Mouse (Mus musculus) liver, embryonic 16.5 days (tissue): ENCODE measurements at regions not wholly inside any gene's neighbourhood (a gene's known extent, or its start where the extent isn't known, plus 50 kb on each side); places are given as distances from the start of the nearest gene placed in this dataset. TPM values are rescaled to one million over a fixed set of nuclear protein-coding genes. Genes with fewer than 3 reads are reported as not detected.

ENCODE experiments used
- ATAC-seq: fragments of 200-750 bp; cut with Nextera tagmentation; 2 replicates; pipeline ENCODE4 v1.8.0; 2017; ENCODE audit warnings: low read depth, mild to moderate bottlenecking, moderate number of reproducible peaks, moderate library complexity
- H3K27ac ChIP-seq: fragments of 300-500 bp; sonication (generic); 2 replicates; pipeline ENCODE4 v1.5.1; 2014; ENCODE audit warnings: mild to moderate bottlenecking, low read length
- H3K27me3 ChIP-seq: fragments of 300-500 bp; sonication (generic); 2 replicates; pipeline ENCODE4 v1.6.1; 2014; ENCODE audit warnings: low read depth, low read length, mixed read lengths; ENCODE audit not compliant: control insufficient read depth, insufficient read depth
- H3K36me3 ChIP-seq: fragments of 300-500 bp; sonication (generic); 2 replicates; pipeline ENCODE4 v1.6.1; 2014; ENCODE audit warnings: mild to moderate bottlenecking; ENCODE audit not compliant: control insufficient read depth, insufficient read depth
- H3K4me1 ChIP-seq: fragments of 300-500 bp; sonication (generic); 2 replicates; pipeline ENCODE4 v1.6.1; 2014; ENCODE audit warnings: low read depth, low read length, mixed read lengths; ENCODE audit not compliant: control insufficient read depth
- H3K4me2 ChIP-seq: fragments of 300-500 bp; sonication (generic); 2 replicates; pipeline ENCODE4 v1.6.1; 2014; ENCODE audit warnings: low read depth, low read length, mixed read lengths
- H3K4me3 ChIP-seq: fragments of 300-500 bp; sonication (generic); 2 replicates; pipeline ENCODE4 v1.5.1; 2014; ENCODE audit warnings: low read depth, mild to moderate bottlenecking, low read length
- H3K9ac ChIP-seq: fragments of 300-500 bp; sonication (generic); 2 replicates; pipeline ENCODE4 v1.6.1; 2014; ENCODE audit warnings: low read depth, low read length
- H3K9me3 ChIP-seq: fragments of 300-500 bp; sonication (generic); replicated peaks from 2 replicates; pipeline ENCODE4 v1.6.1; 2016; ENCODE audit warnings: low read length; ENCODE audit not compliant: control insufficient read depth
- WGBS: fragments of 180-500 bp; shearing (Covaris S2); extraction: QIAGEN DNeasy Blood & Tissue Kit; methylation state at CpG from one replicate; pipeline ENCODE4 v1.1.7; 2014; ENCODE audit not compliant: insufficient replicate concordance; 5-methylcytosine and 5-hydroxymethylcytosine counted together
- microRNA-seq: library from miRNA; unstranded; fragments of <30 nt; microRNA quantifications from one replicate; pipeline ENCODE4, GENCODE M21; 2016

DNA sequence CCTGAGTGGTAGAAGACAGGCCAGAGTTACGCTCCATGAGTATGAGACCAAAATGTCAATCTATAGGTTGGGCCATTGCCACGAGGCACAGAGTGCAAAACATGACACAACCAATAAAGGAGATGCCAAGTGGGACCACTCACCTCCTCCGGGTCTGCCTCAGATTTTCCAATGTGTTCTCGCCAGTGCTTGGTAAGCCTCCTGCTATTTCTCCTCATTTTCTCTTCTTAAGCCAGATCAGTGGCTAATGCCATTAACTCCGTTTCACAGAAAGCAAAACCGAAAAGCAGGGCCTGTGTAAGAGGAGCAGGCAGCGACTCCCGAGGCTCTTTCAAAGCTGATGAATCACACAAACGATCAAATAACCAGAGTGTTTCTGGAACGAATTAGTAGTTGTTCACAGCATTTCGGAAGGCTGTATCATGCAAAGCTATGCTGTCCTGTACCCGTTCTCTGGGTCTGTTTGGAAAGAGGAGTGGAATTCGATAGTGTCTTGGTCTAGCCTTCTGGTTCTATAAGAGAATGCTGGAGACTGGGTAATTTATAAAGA, 59.7 kb upstream of the Gm10320 start:
- 65% methylated on average over 13 of the region's 13 CpGs for WGBS
- Histone ChIP-seq H3K9ac (no peak overlapping the region), H3K4me1 (no peaks in the 10 kb centered on the region), H3K27me3 (no peaks in the 10 kb centered on the region), H3K4me3 (no peak overlapping the region), H3K36me3 (no peaks in the 10 kb centered on the region), H3K27ac (no peak overlapping the region), H3K4me2 (no peak overlapping the region), H3K9me3 (no peaks in the 10 kb centered on the region)
- ATAC-seq: no peak

- no peak overlapping the region for H3K4me2 ChIP-seq
- no peaks in the 10 kb centered on the region for H3K27me3 ChIP-seq
- no peaks in the 10 kb centered on the region for H3K9me3 ChIP-seq
- H3K4me3 ChIP-seq: no peak overlapping the region
- no peaks in the 10 kb centered on the region for H3K4me1 ChIP-seq
- no peak overlapping the region for H3K27ac ChIP-seq
- no peak for ATAC-seq
- H3K36me3 ChIP-seq: no peaks in the 10 kb centered on the region
- H3K9ac ChIP-seq: no peak overlapping the region
- 45% methylated on average over 5 of the region's 5 CpGs for WGBS
Measured at GRCm38 (mm10) chr13:98547223-98547622, 55.4 kb upstream of the Gm10320 start.

DNA sequence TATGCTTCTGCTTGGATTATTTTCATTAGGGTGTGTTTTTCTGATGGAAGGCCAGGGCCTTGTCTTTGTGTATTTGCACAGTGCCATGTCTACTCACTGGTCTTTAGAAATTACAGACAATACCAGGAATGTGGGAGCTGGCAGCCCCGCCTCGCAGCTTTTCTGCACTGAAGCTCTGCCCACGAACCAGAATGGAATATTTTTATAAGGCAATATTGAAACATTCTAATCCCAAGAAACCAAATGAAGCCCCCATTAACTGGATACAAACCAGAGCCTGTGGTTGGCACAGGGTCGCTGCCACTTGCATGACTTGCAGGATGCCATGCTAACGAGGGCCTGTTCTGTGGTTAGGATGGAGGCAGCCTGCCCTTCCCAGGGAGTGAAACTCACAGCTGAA, 54.3 kb upstream of the Gm10320 start:
- Histone ChIP-seq H3K4me2 (no peak overlapping the region), H3K4me1 (no peaks in the 10 kb centered on the region), H3K27me3 (no peaks in the 10 kb centered on the region), H3K36me3 (no peaks in the 10 kb centered on the region), H3K9ac (no peak overlapping the region), H3K4me3 (no peak overlapping the region), H3K9me3 (no peaks in the 10 kb centered on the region), H3K27ac (no peak overlapping the region)
- no peak for ATAC-seq
- WGBS: 44% methylated on average over 5 of the region's 5 CpGs

- H3K9me3 ChIP-seq: no peaks in the 10 kb centered on the region
- no peaks in the 10 kb centered on the region for H3K27me3 ChIP-seq
- H3K4me3 ChIP-seq: no peak overlapping the region
- H3K4me2 ChIP-seq: no peak overlapping the region
- 57% methylated on average over 5 of the region's 5 CpGs for WGBS
- no peak overlapping the region for H3K9ac ChIP-seq
- no peaks in the 10 kb centered on the region for H3K4me1 ChIP-seq
- no peaks in the 10 kb centered on the region for H3K36me3 ChIP-seq
- ATAC-seq: no peak
- H3K27ac ChIP-seq: no peak overlapping the region
Measured at GRCm38 (mm10) chr13:98545398-98545797, 53.6 kb upstream of the Gm10320 start.

GRCm38 (mm10) chr13:98544051-98544450, 52.2 kb upstream of the Gm10320 start:
- ATAC-seq: no peak

More at GRCm38 (mm10) chr13:98544051-98544450, 52.2 kb upstream of the Gm10320 start:
- Histone ChIP-seq H3K9ac (no peak overlapping the region), H3K4me1 (no peaks in the 10 kb centered on the region), H3K36me3 (no peaks in the 10 kb centered on the region), H3K27ac (no peak overlapping the region), H3K4me3 (no peak overlapping the region), H3K27me3 (no peaks in the 10 kb centered on the region), H3K4me2 (no peak overlapping the region), H3K9me3 (no peaks in the 10 kb centered on the region)
- WGBS: 75% methylated on average over 10 of the region's 10 CpGs

Small RNA genes in the stretch of these regions (microRNA-seq; reads per million reads assigned to microRNA genes)
- gene Gm22698: not detected
